Mouse (Mus musculus) retina, postnatal 1 day (tissue): Measurements from ENCODE around the gene Galnt14.

Experiments
- DNase-seq: peaks from one replicate; pipeline ENCODE4 v3.0.0-alpha.2; 2012

The Galnt14 gene

DNA sequence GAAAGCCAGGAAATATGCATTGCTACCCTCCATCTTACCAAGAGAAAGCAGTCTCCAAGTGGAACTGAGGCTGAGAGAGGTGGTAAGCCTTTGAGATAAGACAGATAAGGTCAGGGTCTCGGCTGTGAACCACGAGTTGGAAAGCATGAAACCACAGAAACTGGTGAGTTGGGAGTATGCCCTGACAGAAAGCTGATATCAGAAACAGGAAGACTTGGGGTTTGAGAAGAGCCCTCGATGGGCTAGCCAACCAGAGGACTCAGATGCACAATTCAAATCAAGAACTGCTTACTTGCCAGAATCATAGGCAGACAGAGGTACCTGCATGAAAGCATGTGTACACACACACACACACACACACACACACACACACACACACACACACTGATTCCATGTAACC, 47.0 kb downstream of the Galnt14 start:
- DNase-seq = no peak

DNA sequence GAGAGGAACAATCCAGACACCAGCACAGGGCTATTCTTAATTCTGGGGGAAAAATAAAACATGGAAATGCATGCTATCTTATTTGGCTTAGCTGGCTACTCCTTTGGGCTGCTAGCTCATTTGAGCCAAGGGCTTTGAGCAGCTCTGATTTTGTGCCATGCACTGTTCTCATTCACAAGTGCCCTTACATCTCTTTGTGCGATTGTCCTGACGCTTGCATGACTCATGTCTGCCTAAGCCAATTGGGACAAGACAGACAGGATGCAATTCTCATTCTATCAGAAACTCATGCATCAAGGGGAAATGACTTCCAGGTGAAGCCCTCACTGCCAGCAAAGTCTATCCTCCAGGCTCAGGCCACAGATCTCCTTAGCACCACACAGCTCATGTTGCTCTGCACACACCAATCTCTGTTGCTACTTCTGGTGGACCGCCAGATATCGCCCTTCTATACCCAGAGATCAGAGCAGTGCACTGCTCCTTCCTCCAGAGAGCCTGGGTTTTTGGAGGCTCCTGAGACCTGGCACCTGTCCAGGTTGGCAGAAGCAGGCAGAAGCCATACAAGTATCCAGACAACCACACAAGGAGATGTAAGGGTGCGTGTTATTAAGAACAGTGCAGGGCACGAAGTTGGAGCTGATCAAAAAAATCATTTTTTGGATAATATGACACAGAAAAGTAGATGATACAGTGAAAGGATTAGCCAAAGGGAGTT, 51.4 kb downstream of the Galnt14 start:
- no peak for DNase-seq

- no peak for DNase-seq
Measured at GRCm38 (mm10) chr17:73656373-73656772, 53.9 kb downstream of the Galnt14 start.

- DNase-seq = peak; percentile 53
Measured at GRCm38 (mm10) chr17:73654261-73654660, 56.0 kb downstream of the Galnt14 start.

DNA sequence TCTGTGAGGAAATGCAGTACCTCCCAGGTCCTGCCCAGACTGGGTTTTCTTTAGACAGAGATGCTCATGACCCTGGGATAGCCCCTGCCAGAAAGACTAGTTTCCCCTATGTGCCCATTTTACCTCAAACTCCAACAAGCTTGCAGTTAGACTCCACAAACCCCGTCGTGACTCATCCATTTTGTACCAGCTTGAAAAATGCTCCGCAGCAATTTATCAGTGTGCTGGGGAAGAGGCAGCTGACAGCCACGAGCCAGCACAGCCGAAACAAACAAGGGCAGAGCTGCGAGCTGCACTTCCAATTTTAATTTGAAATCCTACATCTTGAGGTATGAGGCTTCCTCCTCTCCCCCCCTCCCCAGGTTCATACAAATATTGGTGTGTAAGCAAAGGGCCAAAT, 60.9 kb downstream of the Galnt14 start:
- no peak for DNase-seq

DNA sequence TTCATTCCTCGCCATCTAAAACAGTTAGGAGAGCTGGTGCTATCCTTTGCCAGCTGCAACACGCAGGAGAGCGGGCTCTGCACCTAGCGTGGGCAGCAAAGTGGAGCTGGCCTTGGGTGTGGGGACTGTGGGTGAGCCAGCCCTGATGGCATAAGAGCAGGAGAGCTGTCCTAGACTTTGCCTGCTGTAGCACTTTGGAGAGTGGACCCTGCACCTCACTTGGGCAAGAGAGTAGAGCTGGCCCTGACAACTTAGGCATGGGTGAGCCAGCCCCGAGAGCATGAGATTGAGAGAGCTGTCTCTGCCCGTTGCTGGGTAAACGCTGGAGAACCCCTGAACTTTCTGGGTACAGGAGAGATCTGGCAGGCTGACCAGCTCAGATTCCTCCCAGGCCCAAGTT, 68.6 kb downstream of the Galnt14 start:
- DNase-seq = no peak

GRCm38 (mm10) chr17:73640117-73640480, 70.2 kb downstream of the Galnt14 start:
- DNase-seq = no peak

GRCm38 (mm10) chr17:73639401-73640116, 70.7 kb downstream of the Galnt14 start:
- DNase-seq = no peak

DNA sequence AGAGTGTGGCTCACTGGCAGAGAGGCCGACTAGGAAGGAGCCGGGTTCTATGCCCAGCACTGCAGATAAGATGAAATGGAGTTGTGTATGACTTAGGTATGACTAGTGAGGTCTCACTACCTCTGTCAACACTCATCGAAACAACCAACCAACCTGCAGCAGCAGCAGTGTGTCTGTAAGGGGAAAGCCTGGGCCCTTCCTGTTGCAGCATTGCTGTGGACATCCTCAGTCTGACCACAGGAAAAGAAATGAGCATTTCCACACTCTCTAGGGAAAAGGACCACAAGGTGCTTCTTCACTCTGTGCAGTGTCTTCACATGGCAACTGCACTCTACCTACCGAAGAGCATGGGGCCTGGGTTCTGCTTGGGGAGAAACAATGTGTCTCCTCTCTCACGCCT, 73.3 kb downstream of the Galnt14 start:
- DNase-seq = no peak

GRCm38 (mm10) chr17:73634896-73635295, 75.4 kb downstream of the Galnt14 start:
- DNase-seq = peak; percentile 15

- peak; percentile 64 for DNase-seq
Measured at GRCm38 (mm10) chr17:73633991-73634710, 76.1 kb downstream of the Galnt14 start.

GRCm38 (mm10) chr17:73628263-73628914, 81.9 kb downstream of the Galnt14 start:
- DNase-seq = peak; percentile 33

DNA sequence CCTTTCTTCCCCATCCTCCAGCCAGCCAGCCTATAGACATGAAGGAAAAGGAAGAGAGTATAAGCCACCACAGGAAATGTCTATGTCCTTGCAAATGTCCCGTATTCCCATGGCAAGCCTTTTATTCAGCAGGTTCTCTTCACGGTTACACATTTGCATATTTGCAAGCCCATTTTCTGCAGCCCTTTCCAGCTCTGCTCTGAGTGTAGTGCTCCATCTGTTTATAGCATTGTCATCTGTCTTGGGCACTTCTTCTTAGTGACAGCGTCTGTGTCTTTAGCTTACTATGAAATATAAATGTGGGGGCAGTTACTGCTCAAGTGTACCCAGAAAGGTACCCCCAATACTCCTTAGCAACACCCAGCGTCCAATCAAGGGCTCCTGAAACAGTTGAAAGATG, 83.3 kb downstream of the Galnt14 start:
- no peak for DNase-seq

DNA sequence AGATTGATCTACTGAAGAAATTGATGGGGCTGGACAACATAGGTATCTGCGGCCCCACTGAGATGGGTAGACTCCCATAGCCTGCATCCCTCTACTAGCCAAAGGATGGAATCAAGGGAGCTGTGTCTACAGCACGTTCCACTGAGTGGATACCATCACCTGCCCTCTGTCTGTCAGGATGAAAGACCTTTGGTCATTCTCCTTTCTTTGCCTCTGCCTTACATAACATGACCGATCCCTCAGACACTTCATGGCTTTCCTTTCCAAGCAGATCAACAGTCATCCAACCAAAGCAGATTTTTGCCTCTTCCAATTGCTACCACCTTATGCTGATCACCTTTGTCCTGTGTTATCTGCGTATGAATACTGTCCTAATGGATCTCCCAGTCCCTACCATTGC, 90.2 kb downstream of the Galnt14 start:
- no peak for DNase-seq

GRCm38 (mm10) chr17:73602552-73603478, 107.4 kb downstream of the Galnt14 start:
- DNase-seq = peak; percentile 46

- DNase-seq = peak; percentile 74
Measured at GRCm38 (mm10) chr17:73599923-73600322, 110.3 kb downstream of the Galnt14 start.

DNA sequence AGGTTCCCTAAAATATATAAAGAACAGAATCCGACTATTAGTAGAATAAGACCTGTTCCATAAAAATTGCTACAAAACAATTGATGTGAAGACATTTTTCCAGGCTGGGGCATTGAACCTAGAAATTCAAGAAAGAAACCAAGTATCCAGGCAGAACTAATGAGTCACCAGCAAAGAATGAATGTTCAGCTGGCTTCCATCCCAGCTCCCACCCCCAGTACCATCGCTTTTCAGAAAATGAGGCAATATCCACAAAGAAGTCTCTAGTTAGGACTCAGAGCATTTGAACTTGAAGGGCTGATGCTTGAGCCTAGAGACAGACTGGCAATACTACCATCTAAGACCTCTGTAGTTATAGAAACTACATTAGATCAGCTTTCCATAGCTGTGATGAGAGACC, 118.2 kb downstream of the Galnt14 start:
- DNase-seq = no peak

GRCm38 (mm10) chr17:73587573-73587972, 122.7 kb downstream of the Galnt14 start:
- DNase-seq = peak; percentile 42

DNA sequence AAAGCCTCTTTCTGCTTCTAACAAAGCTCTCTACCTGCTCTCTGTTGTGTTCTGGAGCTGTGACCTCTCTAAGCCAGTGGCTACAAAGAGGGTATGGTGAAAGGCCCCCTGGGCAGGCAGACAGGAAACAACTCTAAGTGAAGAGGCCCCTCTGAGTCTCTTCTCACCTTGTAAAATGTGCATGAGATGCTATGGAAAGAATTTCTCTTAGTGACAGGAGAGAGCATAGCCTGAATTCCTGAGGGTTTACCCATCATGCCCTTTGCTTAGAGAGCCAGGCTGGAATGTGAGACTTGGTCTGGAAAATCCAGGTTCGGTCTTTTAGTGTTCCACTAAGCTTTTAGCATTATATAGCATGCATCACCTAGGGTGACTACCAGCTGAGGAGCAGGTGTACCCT, 136.1 kb downstream of the Galnt14 start:
- no peak for DNase-seq

- DNase-seq = no peak
Measured at GRCm38 (mm10) chr17:73572881-73573280, 137.4 kb downstream of the Galnt14 start.

DNA sequence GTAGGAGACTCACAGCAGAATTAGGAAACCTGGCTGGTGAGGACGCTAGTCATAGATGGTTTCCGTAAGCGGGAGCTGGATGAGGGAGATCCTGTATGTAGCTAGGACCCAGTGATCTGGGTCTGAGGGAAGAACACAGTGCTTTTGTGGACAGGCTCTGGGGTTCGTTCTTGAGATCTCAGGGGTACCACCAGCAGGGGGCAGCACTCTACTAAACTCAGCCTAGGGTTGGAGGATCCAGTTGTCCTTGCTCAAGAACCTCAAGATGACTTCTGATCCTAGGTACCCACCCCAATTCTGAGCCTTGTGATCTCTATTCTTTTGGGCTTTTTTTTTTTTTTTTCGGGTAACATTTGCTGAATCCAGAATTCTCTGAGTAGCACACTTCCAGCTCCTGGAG, 137.8 kb downstream of the Galnt14 start:
- DNase-seq = no peak

- DNase-seq = no peak
Measured at GRCm38 (mm10) chr17:73571961-73572360, 138.3 kb downstream of the Galnt14 start.
